Mouse (Mus musculus): ENCODE results near the gene Ppdpf. TPM values are rescaled to one million over a fixed set of nuclear protein-coding genes. Genes with fewer than 3 reads are reported as not detected.

Ppdpf gene
- total and polyA plus RNA-seq, 2 experiments from 2014 or later, result 145 to 155 TPM

GRCm38 (mm10) chr2:181238091-181238610 lies 51.1 kb downstream of the Ppdpf start:
- H3K4me3 ChIP-seq (ENCODE audit: low read depth, low read length), result no peak overlapping the region
- H3K27me3 ChIP-seq (ENCODE audit: control insufficient read depth, insufficient read depth, low read length), result no peaks in the 10 kb centered on the region
- no peak overlapping the region for H3K9ac ChIP-seq (replicated peaks; ENCODE audit: low read depth, low read length)
- 74% methylated on average over 10 of the region's 10 CpGs for WGBS
- H3K9me3 ChIP-seq (replicated peaks; ENCODE audit: control insufficient read depth, low read length), result no peaks in the 10 kb centered on the region
- 0 out of 2 replicates have a peak, but pooled peaks cover 9% of the 10 kb centered on the region for H3K4me1 ChIP-seq (ENCODE audit: control insufficient read depth, insufficient read depth)
- no peak overlapping the region for H3K4me2 ChIP-seq (ENCODE audit: low read depth, low read length)
- ATAC-seq (ENCODE audit: insufficient read depth, low read depth) (no peak), DNase-seq (ENCODE audit: low spot score) (no peak)
- H3K27ac ChIP-seq (ENCODE audit: low read depth), result no peak overlapping the region
- peaks cover 34% of the 10 kb centered on the region for H3K36me3 ChIP-seq (replicated peaks; ENCODE audit: control insufficient read depth, insufficient read depth, low read length)
- TF ChIP-seq CTCF (IDR thresholded peaks at IDR 0.05; ENCODE audit: low read depth) (no peak), EP300 (IDR thresholded peaks at IDR 0.05; ENCODE audit: low read depth) (no peak)

Other genes starting within 250 kb of the Ppdpf start
- 8.6 and 9.8 TPM in 2 replicates for gene Nkain4, start 232.5 kb upstream of the Ppdpf start, total RNA-seq (2014; rRNA removed; ENCODE audit: low replicate concordance)
- 27.6 and 29.6 TPM in 2 replicates for gene Nkain4, start 232.5 kb upstream of the Ppdpf start, polyA plus RNA-seq (2015; fragmentation: Nextera tagmentation; extraction: Ambion mirVana)
- gene Arfgap1, start 220.0 kb upstream of the Ppdpf start, total RNA-seq (2014; rRNA removed; ENCODE audit: low replicate concordance), result 40.9 and 58.7 TPM in 2 replicates
- gene Arfgap1, start 220.0 kb upstream of the Ppdpf start, polyA plus RNA-seq (2015; fragmentation: Nextera tagmentation; extraction: Ambion mirVana), result 51.0 and 51.4 TPM in 2 replicates
- 0.15 and 2.0 TPM in 2 replicates for gene Col20a1, start 200.7 kb upstream of the Ppdpf start, total RNA-seq (2014; rRNA removed; ENCODE audit: low replicate concordance)
- gene Col20a1, start 200.7 kb upstream of the Ppdpf start, polyA plus RNA-seq (2015; fragmentation: Nextera tagmentation; extraction: Ambion mirVana), result 0.05 TPM in 2 replicates
- gene Chrna4, start 143.7 kb upstream of the Ppdpf start, total RNA-seq (2014; rRNA removed; ENCODE audit: low replicate concordance), result 0.81 TPM in 1 of 2 replicates, not detected in the other
- 0.05 and 0.12 TPM in 2 replicates for gene Chrna4, start 143.7 kb upstream of the Ppdpf start, polyA plus RNA-seq (2015; fragmentation: Nextera tagmentation; extraction: Ambion mirVana)
- 0.04 and 0.08 TPM in 2 replicates for gene Kcnq2, start 51.9 kb upstream of the Ppdpf start, total RNA-seq (2014; rRNA removed; ENCODE audit: low replicate concordance)
- not detected in 2 replicates for gene Kcnq2, start 51.9 kb upstream of the Ppdpf start, polyA plus RNA-seq (2015; fragmentation: Nextera tagmentation; extraction: Ambion mirVana)
- 263 and 291 TPM in 2 replicates for gene Eef1a2, start 30.2 kb upstream of the Ppdpf start, total RNA-seq (2014; rRNA removed; ENCODE audit: low replicate concordance)
- gene Eef1a2, start 30.2 kb upstream of the Ppdpf start, polyA plus RNA-seq (2015; fragmentation: Nextera tagmentation; extraction: Ambion mirVana), result 19.9 and 21.6 TPM in 2 replicates
- not detected in 2 replicates for gene Ptk6, start 15.5 kb downstream of the Ppdpf start, total RNA-seq (2014; rRNA removed; ENCODE audit: low replicate concordance)
- gene Ptk6, start 15.5 kb downstream of the Ppdpf start, polyA plus RNA-seq (2015; fragmentation: Nextera tagmentation; extraction: Ambion mirVana), result not detected in 2 replicates
- 0.04 TPM in 1 of 2 replicates, not detected in the other for gene Srms, start 25.9 kb downstream of the Ppdpf start, total RNA-seq (2014; rRNA removed; ENCODE audit: low replicate concordance)
- 0.08 and 0.10 TPM in 2 replicates for gene Srms, start 25.9 kb downstream of the Ppdpf start, polyA plus RNA-seq (2015; fragmentation: Nextera tagmentation; extraction: Ambion mirVana)
- not detected in 2 replicates for gene Fndc11, start 32.8 kb downstream of the Ppdpf start, total RNA-seq (2014; rRNA removed; ENCODE audit: low replicate concordance)
- not detected in 2 replicates for gene Fndc11, start 32.8 kb downstream of the Ppdpf start, polyA plus RNA-seq (2015; fragmentation: Nextera tagmentation; extraction: Ambion mirVana)
- 19.4 and 23.5 TPM in 2 replicates for gene Helz2, start 54.8 kb downstream of the Ppdpf start, total RNA-seq (2014; rRNA removed; ENCODE audit: low replicate concordance)
- gene Helz2, start 54.8 kb downstream of the Ppdpf start, polyA plus RNA-seq (2015; fragmentation: Nextera tagmentation; extraction: Ambion mirVana), result 0.74 and 0.90 TPM in 2 replicates
- 13.4 and 13.5 TPM in 2 replicates for gene Gmeb2, start 100.8 kb downstream of the Ppdpf start, total RNA-seq (2014; rRNA removed; ENCODE audit: low replicate concordance)
- 4.5 and 4.6 TPM in 2 replicates for gene Gmeb2, start 100.8 kb downstream of the Ppdpf start, polyA plus RNA-seq (2015; fragmentation: Nextera tagmentation; extraction: Ambion mirVana)
- gene Stmn3, start 127.3 kb downstream of the Ppdpf start, total RNA-seq (2014; rRNA removed; ENCODE audit: low replicate concordance), result 0.31 and 2.0 TPM in 2 replicates
- 0.16 and 0.78 TPM in 2 replicates for gene Stmn3, start 127.3 kb downstream of the Ppdpf start, polyA plus RNA-seq (2015; fragmentation: Nextera tagmentation; extraction: Ambion mirVana)
- 27.4 and 53.1 TPM in 2 replicates for gene Rtel1, start 132.5 kb downstream of the Ppdpf start, total RNA-seq (2014; rRNA removed; ENCODE audit: low replicate concordance)
- 7.6 and 10.0 TPM in 2 replicates for gene Rtel1, start 132.5 kb downstream of the Ppdpf start, polyA plus RNA-seq (2015; fragmentation: Nextera tagmentation; extraction: Ambion mirVana)
- 26.0 and 38.4 TPM in 2 replicates for gene Zgpat, start 177.7 kb downstream of the Ppdpf start, total RNA-seq (2014; rRNA removed; ENCODE audit: low replicate concordance)
- gene Zgpat, start 177.7 kb downstream of the Ppdpf start, polyA plus RNA-seq (2015; fragmentation: Nextera tagmentation; extraction: Ambion mirVana), result 18.7 and 19.2 TPM in 2 replicates
- 11.4 and 17.9 TPM in 2 replicates for gene Arfrp1, start 178.2 kb downstream of the Ppdpf start, total RNA-seq (2014; rRNA removed; ENCODE audit: low replicate concordance)
- gene Arfrp1, start 178.2 kb downstream of the Ppdpf start, polyA plus RNA-seq (2015; fragmentation: Nextera tagmentation; extraction: Ambion mirVana), result 54.8 and 59.4 TPM in 2 replicates
- gene Lime1, start 192.8 kb downstream of the Ppdpf start, total RNA-seq (2014; rRNA removed; ENCODE audit: low replicate concordance), result 11.1 and 21.1 TPM in 2 replicates
- 5.9 and 7.6 TPM in 2 replicates for gene Lime1, start 192.8 kb downstream of the Ppdpf start, polyA plus RNA-seq (2015; fragmentation: Nextera tagmentation; extraction: Ambion mirVana)